Mouse (Mus musculus) stomach, embryonic 14.5 days (tissue): ENCODE results near the gene Nck2. TPM values are rescaled to one million over a fixed set of nuclear protein-coding genes. Genes with fewer than 3 reads are reported as not detected.

Source experiments
- polyA plus RNA-seq: library from polyadenylated mRNA; unstranded; fragments of >200 nt; fragmentation: Nextera tagmentation; extraction: Ambion mirVana; gene quantifications from 2 replicates; pipeline ENCODE4 v1.2.1, GENCODE M21; 2014

Gene Nck2
- polyA plus RNA-seq, 1 experiment from 2014 or later = 49.0 TPM

Other genes starting within 250 kb of the Nck2 start
- gene Fhl2, start 247.6 kb upstream of the Nck2 start, polyA plus RNA-seq = 97.4 and 105 TPM in 2 replicates